Mouse (Mus musculus) kidney, postnatal 36 days (tissue): ENCODE measurements around the gene Vmn1r90.
"Not testable (repeated sequence)": the region's sequence is repeated elsewhere in the genome, so short reads cannot be mapped to it uniquely, and the experiment has no call there.

Experiments
- DNase-seq, 2 experiments: peaks; one replicate each; pipeline ENCODE4 v3.0.0; 2021 to 2022; ENCODE audit warnings: mixed read lengths in 2 of 2

Gene Vmn1r90

DNA sequence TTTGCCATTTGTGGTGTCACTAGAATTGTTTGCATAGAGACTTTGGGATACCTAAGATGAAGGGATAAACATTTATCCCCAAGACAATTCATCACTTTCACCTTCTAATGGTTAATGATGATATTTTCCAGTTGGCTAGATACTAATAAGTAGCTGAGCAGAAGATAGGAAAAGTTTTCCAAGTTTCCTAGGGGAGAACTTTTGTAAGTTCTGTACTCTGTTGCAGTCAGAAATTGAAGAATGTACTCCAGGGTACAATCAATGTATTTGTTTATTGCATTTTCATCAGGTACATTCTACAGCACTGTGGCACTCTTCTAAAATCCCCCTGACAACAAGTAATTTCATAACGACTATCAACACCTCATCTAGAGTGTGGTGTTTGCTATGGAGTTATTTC lies at the start of gene Vmn1r90:
TSS of gene Vmn1r90 (minus strand) at position 101 of the 400 bp plus-strand sequence.
- DNase-seq, result no peak

DNA sequence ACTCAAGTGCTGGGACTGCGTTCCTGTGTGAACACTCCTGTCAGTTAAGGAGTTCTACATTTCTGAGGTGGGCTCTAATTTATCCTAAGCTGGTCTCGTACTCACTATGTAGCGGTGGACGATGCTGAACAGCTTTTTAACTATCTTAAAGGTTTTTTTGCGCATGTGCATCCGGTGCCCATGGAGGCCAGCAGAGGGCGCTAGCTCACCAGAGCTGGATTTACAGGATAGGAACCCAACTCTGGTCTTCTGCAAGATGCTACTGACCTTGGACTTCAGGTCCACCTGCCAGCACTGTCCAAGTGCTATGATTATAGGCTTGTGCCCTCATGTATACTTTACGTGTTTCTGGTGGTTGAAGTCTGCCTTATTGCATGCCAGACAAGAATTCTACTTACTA lies 29.7 kb upstream of the Vmn1r90 start:
- not testable (repeated sequence) for DNase-seq

DNA sequence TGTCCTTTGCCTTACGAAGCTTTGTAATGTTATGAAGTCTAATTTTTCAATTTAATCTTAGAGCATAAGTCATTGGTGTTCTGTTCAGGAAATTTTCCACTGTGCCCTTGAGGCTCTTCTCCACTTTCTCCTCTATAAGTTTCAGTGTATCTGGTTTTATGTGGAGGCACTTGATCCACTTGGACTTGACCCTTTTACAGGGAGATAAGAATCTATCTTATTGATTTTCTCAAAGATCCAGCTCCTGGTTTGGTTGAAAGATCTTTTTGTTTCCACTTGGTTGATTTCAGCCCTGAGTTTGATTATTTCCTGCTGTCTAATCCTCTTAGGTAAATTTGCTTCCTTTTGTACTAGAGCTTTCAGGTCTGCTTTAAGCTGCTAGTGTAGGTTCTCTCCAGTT lies 11.0 kb downstream of the Vmn1r90 start:
- DNase-seq, result no peak

DNA sequence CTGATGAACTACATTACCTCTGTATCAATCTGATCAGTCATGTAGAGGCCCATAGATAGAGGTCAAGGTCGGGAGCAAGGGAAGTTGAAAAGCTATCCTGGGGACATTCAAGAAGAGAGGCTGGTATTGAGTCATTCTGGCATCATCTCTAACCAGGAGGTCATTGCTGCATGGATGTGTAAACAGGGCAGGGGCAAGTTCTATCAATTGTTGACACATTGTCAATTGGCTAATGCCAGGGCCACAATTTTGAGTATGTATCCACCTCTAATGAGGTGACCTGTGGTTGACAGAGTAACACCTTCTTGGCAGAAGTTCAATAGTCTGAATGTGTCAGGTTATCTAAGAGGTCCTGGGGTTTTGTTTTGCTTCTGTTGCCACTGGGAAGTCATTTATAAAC lies 38.0 kb downstream of the Vmn1r90 start:
- DNase-seq, result no peak

DNA sequence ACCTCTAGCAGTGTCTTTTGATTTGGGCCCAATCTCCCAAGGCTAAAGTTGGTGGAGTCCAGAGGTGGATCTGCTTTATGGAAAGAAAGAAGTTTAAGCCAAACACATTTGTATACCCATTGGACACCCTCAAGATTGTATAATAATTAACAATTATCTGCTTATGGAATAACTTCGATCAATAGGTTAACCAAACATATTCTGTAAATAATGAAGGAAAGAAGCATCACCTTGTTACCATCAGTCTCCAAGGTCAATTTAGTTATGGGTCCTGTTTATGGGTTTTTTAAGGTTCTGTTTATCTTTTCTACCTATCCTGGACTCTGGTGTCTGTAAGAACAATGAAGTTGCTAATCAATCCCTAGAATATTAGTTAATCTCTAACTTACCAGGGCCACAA lies 40.7 kb downstream of the Vmn1r90 start:
- DNase-seq, result no peak

DNA sequence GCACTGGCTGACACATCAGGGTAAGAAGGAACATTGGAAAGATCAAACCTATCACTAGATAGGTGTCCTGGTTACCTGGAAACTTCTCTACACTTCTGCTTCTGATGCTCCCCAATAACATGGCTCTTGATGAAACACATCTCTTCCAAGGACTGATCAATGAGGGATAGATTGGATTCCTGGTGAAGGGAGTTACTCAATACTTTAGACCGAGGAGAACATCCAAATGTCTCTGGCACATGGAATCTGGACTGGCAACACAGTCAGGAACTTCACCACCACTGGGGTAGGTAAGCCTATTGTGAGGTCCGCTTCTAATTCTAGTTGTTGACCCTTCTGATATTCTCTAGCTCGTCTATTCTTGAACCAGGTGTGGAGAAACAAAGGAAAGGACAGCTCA lies 45.0 kb downstream of the Vmn1r90 start:
- no peak for DNase-seq
